Mouse (Mus musculus) testis, adult 2 months (tissue): Measurements from ENCODE around the gene Tnni2.
A peak's percentile ranks its signal among the peaks of the same experiment; 100 is the strongest.

Source experiments
- CTCF ChIP-seq: fragments of 200-500 bp; IDR thresholded peaks from 2 replicates; pipeline ENCODE4 v1.5.1; 2012; ENCODE audit warnings: low read depth, mild to moderate bottlenecking, inconsistent platforms, low read length, moderate library complexity; ENCODE audit not compliant: control insufficient read depth, insufficient read depth, insufficient replicate concordance
- POLR2A ChIP-seq: fragments of 200-500 bp; IDR thresholded peaks from 2 replicates; pipeline ENCODE4 v1.6.1; 2012; ENCODE audit warnings: low read depth, mild to moderate bottlenecking, inconsistent platforms, low read length, moderate library complexity; ENCODE audit not compliant: control insufficient read depth

DNA sequence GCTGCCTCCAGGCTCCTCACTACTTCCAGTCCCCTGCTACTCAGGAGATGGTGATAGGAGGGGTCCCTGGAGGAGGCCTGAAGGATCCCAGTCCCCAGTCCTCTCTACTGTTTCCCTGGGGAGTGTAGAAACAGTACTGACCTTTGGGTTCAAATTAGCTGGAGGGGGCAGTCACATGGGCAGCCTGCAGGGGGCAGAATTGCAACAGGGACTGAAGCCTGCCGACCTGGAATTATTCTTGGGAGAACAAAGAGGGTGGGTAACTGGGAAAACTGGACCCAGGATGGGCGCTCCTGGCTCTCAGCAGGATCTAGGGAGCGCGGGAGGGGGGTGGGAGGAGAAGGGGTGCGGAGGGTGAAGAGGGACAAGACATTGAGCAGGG lies 39.6 kb downstream of the Tnni2 start:
- TF ChIP-seq POLR2A, result no peak
- TF ChIP-seq CTCF, result peak; percentile 50; the same call in 1 of the 2 replicates
